Mouse (Mus musculus) stomach, postnatal 0 days (tissue): ENCODE data around the gene Foxp1.

ENCODE experiments used
- CTCF ChIP-seq: IDR thresholded peaks from 2 replicates; pipeline ENCODE4 v1.5.1; 2016; ENCODE audit warnings: antibody characterized with exemption, low read depth, mild to moderate bottlenecking, moderate library complexity
- EP300 ChIP-seq: optimal IDR thresholded peaks from 2 replicates; pipeline ENCODE3; 2016; ENCODE audit warnings: antibody characterized with exemption

GRCm38 (mm10) chr6:98995681-98996080, 526.8 kb downstream of the Foxp1 start:
- TF ChIP-seq CTCF, result no peak
- no peak for TF ChIP-seq EP300
